Mouse (Mus musculus) erythroblast, embryonic 14.5 days (primary cell): ENCODE data around the gene Hist1h2ab. TPM values are rescaled to one million over a fixed set of nuclear protein-coding genes. Genes with fewer than 3 reads are reported as not detected.
"Not testable (repeated sequence)": the region's sequence is repeated elsewhere in the genome, so short reads cannot be mapped to it uniquely, and the experiment has no call there.

ENCODE experiments used
- H3K27me3 ChIP-seq: 2 replicates; pipeline ENCODE4 v1.6.1; 2012; ENCODE audit warnings: inconsistent platforms; ENCODE audit not compliant: control insufficient read depth
- H3K36me3 ChIP-seq: 2 replicates; pipeline ENCODE4 v1.6.1; 2012; ENCODE audit warnings: mild to moderate bottlenecking, inconsistent platforms; ENCODE audit not compliant: control insufficient read depth
- H3K4me1 ChIP-seq: 2 replicates; pipeline ENCODE4 v1.6.1; 2012; ENCODE audit warnings: inconsistent platforms; ENCODE audit not compliant: control insufficient read depth
- H3K4me3 ChIP-seq: replicated peaks from 2 replicates; pipeline ENCODE3; 2012; ENCODE audit warnings: moderate library complexity, mild to moderate bottlenecking, inconsistent platforms
- H3K9me3 ChIP-seq: 2 replicates; pipeline ENCODE4 v1.6.1; 2012; ENCODE audit warnings: low read length, inconsistent platforms, mixed read lengths; ENCODE audit not compliant: control insufficient read depth
- GATA1 ChIP-seq: IDR thresholded peaks from 2 replicates; pipeline ENCODE4 v1.6.1; 2012; ENCODE audit warnings: low read length, inconsistent platforms, mixed read lengths
- TAL1 ChIP-seq: IDR thresholded peaks from 3 replicates; pipeline ENCODE4 v1.6.1; 2012; ENCODE audit warnings: low read length, inconsistent platforms, mixed read lengths
- polyA plus RNA-seq: library from polyadenylated mRNA; stranded (reverse); fragments of >175 nt; gene quantifications from 2 replicates; pipeline ENCODE4 v1.2.3, GENCODE M21; 2012

The Hist1h2ab gene
- polyA plus RNA-seq, 1 experiment: 22.3 TPM

GRCm38 (mm10) chr13:23716261-23717042, 34.5 kb upstream of the Hist1h2ab start:
- no peak for TF ChIP-seq TAL1
- TF ChIP-seq GATA1: no peak
- Histone ChIP-seq H3K27me3 (peaks cover 15% of the 10 kb centered on the region), H3K9me3 (no peaks in the 10 kb centered on the region), H3K4me1 (no peaks in the 10 kb centered on the region), H3K4me3 (no peak overlapping the region), H3K36me3 (no peaks in the 10 kb centered on the region)

- TF ChIP-seq TAL1: no peak
- no peak for TF ChIP-seq GATA1
These were observed 33.8 kb upstream of the Hist1h2ab start for GRCm38 (mm10) chr13:23717176-23717575.

GRCm38 (mm10) chr13:23717593-23718245, 33.2 kb upstream of the Hist1h2ab start:
- not testable (repeated sequence) for H3K27me3 ChIP-seq, H3K9me3 ChIP-seq, H3K4me1 ChIP-seq, H3K36me3 ChIP-seq, H3K4me3 ChIP-seq

More at GRCm38 (mm10) chr13:23717176-23717575, 33.8 kb upstream of the Hist1h2ab start:
- peaks cover 8% of the 10 kb centered on the region for H3K27me3 ChIP-seq
- no peaks in the 10 kb centered on the region for H3K36me3 ChIP-seq
- no peaks in the 10 kb centered on the region for H3K4me1 ChIP-seq
- H3K4me3 ChIP-seq: no peak overlapping the region
- H3K9me3 ChIP-seq: no peaks in the 10 kb centered on the region

- no peaks in the 10 kb centered on the region for H3K9me3 ChIP-seq
- peaks cover 22% of the 10 kb centered on the region for H3K4me1 ChIP-seq
- no peak overlapping the region for H3K4me3 ChIP-seq
- TF ChIP-seq GATA1 (no peak), TAL1 (no peak)
- no peaks in the 10 kb centered on the region for H3K36me3 ChIP-seq
- H3K27me3 ChIP-seq: no peaks in the 10 kb centered on the region
These were observed 26.7 kb upstream of the Hist1h2ab start for GRCm38 (mm10) chr13:23724239-23724638.

- no peak for TF ChIP-seq TAL1
- no peak for TF ChIP-seq GATA1
- Histone ChIP-seq H3K9me3 (no peaks in the 10 kb centered on the region), H3K4me1 (peaks cover 22% of the 10 kb centered on the region), H3K4me3 (no peak overlapping the region), H3K27me3 (no peaks in the 10 kb centered on the region), H3K36me3 (no peaks in the 10 kb centered on the region)
These were observed 25.7 kb upstream of the Hist1h2ab start for GRCm38 (mm10) chr13:23725213-23725612.

- peaks cover 15% of the 10 kb centered on the region for H3K4me1 ChIP-seq
- H3K9me3 ChIP-seq: no peaks in the 10 kb centered on the region
- TF ChIP-seq GATA1: no peak
- TF ChIP-seq TAL1: no peak
- no peaks in the 10 kb centered on the region for H3K27me3 ChIP-seq
- no peak overlapping the region for H3K4me3 ChIP-seq
- no peaks in the 10 kb centered on the region for H3K36me3 ChIP-seq
These were observed 22.3 kb upstream of the Hist1h2ab start for GRCm38 (mm10) chr13:23728472-23729191.

GRCm38 (mm10) chr13:23729192-23729525, 21.8 kb upstream of the Hist1h2ab start:
- Histone ChIP-seq H3K4me3 (no peak overlapping the region), H3K9me3 (no peaks in the 10 kb centered on the region), H3K4me1 (peaks cover 10% of the 10 kb centered on the region), H3K27me3 (no peaks in the 10 kb centered on the region), H3K36me3 (no peaks in the 10 kb centered on the region)
- no peak for TF ChIP-seq GATA1
- no peak for TF ChIP-seq TAL1

- H3K4me3 ChIP-seq: no peak overlapping the region
- no peak for TF ChIP-seq TAL1
- TF ChIP-seq GATA1: no peak
- H3K27me3 ChIP-seq: no peaks in the 10 kb centered on the region
- peaks cover 4% of the 10 kb centered on the region; the same call in 1 of the 2 replicates for H3K4me1 ChIP-seq
- no peaks in the 10 kb centered on the region for H3K36me3 ChIP-seq
- no peaks in the 10 kb centered on the region for H3K9me3 ChIP-seq
These were observed 21.2 kb upstream of the Hist1h2ab start for GRCm38 (mm10) chr13:23729706-23730105.

GRCm38 (mm10) chr13:23730479-23730878, 20.4 kb upstream of the Hist1h2ab start:
- H3K9me3 ChIP-seq: no peaks in the 10 kb centered on the region
- H3K4me1 ChIP-seq: peaks cover 3% of the 10 kb centered on the region; the same call in 1 of the 2 replicates
- H3K36me3 ChIP-seq: no peaks in the 10 kb centered on the region
- H3K27me3 ChIP-seq: no peaks in the 10 kb centered on the region
- no peak overlapping the region for H3K4me3 ChIP-seq
- TF ChIP-seq TAL1 (no peak), GATA1 (no peak)
